Mouse (Mus musculus) CH12.LX (cell line): ENCODE measurements around the gene Fhit. TPM values are rescaled to one million over a fixed set of nuclear protein-coding genes. Genes with fewer than 3 reads are reported as not detected.

Experiments used
- DNase-seq: peaks from one replicate; pipeline ENCODE4 v3.0.0-alpha.2; 2013; ENCODE audit errors: extremely low read depth
- H3K27ac ChIP-seq: 2 replicates; pipeline ENCODE4 v1.5.1; 2012; ENCODE audit warnings: low read depth, mild to moderate bottlenecking, control low read depth, moderate library complexity; ENCODE audit not compliant: insufficient read depth
- H3K27me3 ChIP-seq: replicated peaks from 2 replicates; pipeline ENCODE3; 2012; ENCODE audit warnings: inconsistent platforms
- H3K36me3 ChIP-seq, 2 experiments: replicated peaks in 1 of 2; 2 replicates each; pipeline versions ENCODE3 to v1.6.1; 2012; ENCODE audit warnings: inconsistent platforms in 1 of 2, low read length in 1 of 2, mild to moderate bottlenecking in 1 of 2, mixed read lengths in 1 of 2, moderate library complexity in 1 of 2; ENCODE audit not compliant: control insufficient read depth in 1 of 2, insufficient read depth in 1 of 2
- H3K4me1 ChIP-seq, 2 experiments: 2 replicates each; pipeline ENCODE4 v1.6.1; 2012; ENCODE audit warnings: inconsistent platforms in 1 of 2, moderate library complexity in 1 of 2; ENCODE audit not compliant: insufficient read depth in 2 of 2, control insufficient read depth in 1 of 2
- H3K4me2 ChIP-seq: 2 replicates; pipeline ENCODE4 v1.6.1; 2012; ENCODE audit warnings: low read depth, mild to moderate bottlenecking, control low read depth; ENCODE audit not compliant: poor library complexity, insufficient read depth, severe bottlenecking
- H3K4me3 ChIP-seq, 3 experiments: fragments of 150-350 bp in 1 of 3; sonication (generic) in 1 of 3; replicated peaks in 1 of 3; 2 replicates each; pipeline versions ENCODE3 to v1.5.1; 2011 to 2012; ENCODE audit warnings: low read depth in 2 of 3, low read length in 2 of 3, mild to moderate bottlenecking in 2 of 3, moderate library complexity in 2 of 3, control low read depth in 1 of 3, improper control_type of control experiment in 1 of 3, inconsistent platforms in 1 of 3, mixed read lengths in 1 of 3; ENCODE audit not compliant: poor library complexity in 1 of 3
- H3K79me2 ChIP-seq: replicated peaks from 2 replicates; pipeline ENCODE4 v1.6.1; 2012; ENCODE audit warnings: mild to moderate bottlenecking, moderate library complexity; ENCODE audit not compliant: control insufficient read depth, poor library complexity, insufficient read depth, severe bottlenecking; ENCODE audit errors: extremely low read depth
- H3K9ac ChIP-seq: 2 replicates; pipeline ENCODE4 v1.6.1; 2012; ENCODE audit warnings: low read depth, mild to moderate bottlenecking, control low read depth, moderate library complexity; ENCODE audit not compliant: insufficient read depth
- H3K9me3 ChIP-seq: replicated peaks from 2 replicates; pipeline ENCODE3; 2012; ENCODE audit warnings: low read length, inconsistent platforms, mixed read lengths
- CHD1 ChIP-seq: IDR thresholded peaks from 2 replicates; pipeline ENCODE4 v1.6.1; 2012; ENCODE audit warnings: low read depth, low read length, improper control_type of control experiment, inconsistent platforms
- E2F4 ChIP-seq: IDR thresholded peaks from 2 replicates; pipeline ENCODE4 v1.6.1; 2011; ENCODE audit warnings: low read depth, low read length, improper control_type of control experiment; ENCODE audit not compliant: insufficient replicate concordance
- ELF1 ChIP-seq: IDR thresholded peaks from 2 replicates; pipeline ENCODE4 v1.6.1; 2014; ENCODE audit warnings: low read depth, mild to moderate bottlenecking, inconsistent platforms, low read length, improper control_type of control experiment
- EP300 ChIP-seq: IDR thresholded peaks from 2 replicates; pipeline ENCODE4 v1.6.1; 2011; ENCODE audit warnings: low read length, improper control_type of control experiment
- ETS1 ChIP-seq: conservative IDR thresholded peaks from 2 replicates; pipeline ENCODE4 v1.6.1; 2012; ENCODE audit warnings: low read depth, mild to moderate bottlenecking, inconsistent platforms, low read length, improper control_type of control experiment, moderate library complexity
- HCFC1 ChIP-seq: IDR thresholded peaks from 2 replicates; pipeline ENCODE4 v1.6.1; 2012; ENCODE audit warnings: low read depth, mild to moderate bottlenecking, inconsistent platforms, low read length, improper control_type of control experiment
- JUN ChIP-seq: IDR thresholded peaks from 2 replicates; pipeline ENCODE4 v1.6.1; 2011; ENCODE audit warnings: low read depth, mild to moderate bottlenecking, low read length, improper control_type of control experiment, moderate library complexity; ENCODE audit not compliant: insufficient read depth
- MAFK ChIP-seq: IDR thresholded peaks from 2 replicates; pipeline ENCODE4 v1.6.1; 2011; ENCODE audit warnings: low read length, improper control_type of control experiment; ENCODE audit not compliant: insufficient replicate concordance
- MAZ ChIP-seq: IDR thresholded peaks from 2 replicates; pipeline ENCODE4 v1.6.1; 2012; ENCODE audit warnings: low read depth, mild to moderate bottlenecking, inconsistent platforms, low read length, improper control_type of control experiment, moderate library complexity
- POLR2A ChIP-seq: IDR thresholded peaks from 2 replicates; pipeline ENCODE4 v1.6.1; 2011; ENCODE audit warnings: low read depth, mild to moderate bottlenecking, improper control_type of control experiment, low read length
- POLR2AphosphoS2 ChIP-seq: IDR thresholded peaks from 2 replicates; pipeline ENCODE4 v1.6.1; 2011; ENCODE audit warnings: low read depth, low read length, improper control_type of control experiment
- SIN3A ChIP-seq: IDR thresholded peaks from 2 replicates; pipeline ENCODE4 v1.6.1; 2012; ENCODE audit warnings: low read length, improper control_type of control experiment, inconsistent platforms
- TCF12 ChIP-seq: IDR thresholded peaks from 2 replicates; pipeline ENCODE4 v1.6.1; 2014; ENCODE audit warnings: low read depth, mild to moderate bottlenecking, inconsistent platforms, low read length, improper control_type of control experiment
- UBTF ChIP-seq: IDR thresholded peaks from 2 replicates; pipeline ENCODE4 v1.6.1; 2012; ENCODE audit warnings: low read depth, mild to moderate bottlenecking, inconsistent platforms, low read length, improper control_type of control experiment, moderate library complexity
- USF2 ChIP-seq: conservative IDR thresholded peaks from 2 replicates; pipeline ENCODE4 v1.6.1; 2011; ENCODE audit warnings: low read depth, low read length, improper control_type of control experiment
- ZC3H11A ChIP-seq: IDR thresholded peaks from 2 replicates; pipeline ENCODE4 v1.6.1; 2012; ENCODE audit warnings: low read depth, mild to moderate bottlenecking, inconsistent platforms, low read length, improper control_type of control experiment
- ZNF384 ChIP-seq: IDR thresholded peaks from 2 replicates; pipeline ENCODE4 v1.6.1; 2012; ENCODE audit warnings: low read depth, low read length, improper control_type of control experiment, inconsistent platforms
- dilution Hi-C: fragments of 300-500 bp; cut with MboI; formaldehyde crosslinking; loops from 2 replicates; pipeline ENCODE4 v1.14.3; 2020; ENCODE audit warnings: low sequenced_read_pairs; ENCODE audit not compliant: extremely low pct_unique_long_range_greater_than_20kb, extremely low pct_ligation_motif_present
- in situ Hi-C: fragments of 300-500 bp; cut with MboI; formaldehyde crosslinking; loops from 3 replicates; pipeline ENCODE4 v1.14.3; 2019; ENCODE audit warnings: low sequenced_read_pairs, low pct_ligation_motif_present, low pct_unique_long_range_greater_than_20kb, mixed read lengths
- polyA plus RNA-seq: library from polyadenylated mRNA; unstranded; fragments of >175 nt; gene quantifications from 2 replicates; pipeline ENCODE4 v1.2.1, GENCODE M21; 2012; ENCODE audit warnings: low read depth; ENCODE audit not compliant: insufficient read length
- total RNA-seq, 2 experiments: library from RNA; depleted of rRNA; stranded (reverse); fragments of 300-350 nt in 1 of 2; fragments of >200 nt in 1 of 2; gene quantifications; 2 replicates each; pipeline ENCODE4 v1.2.3; 2012 to 2014

Fhit gene
- total and polyA plus RNA-seq, 3 experiments = 0.64 to 1.9 (median 0.64) TPM

- H3K9ac ChIP-seq = no peak overlapping the region
- H3K4me3 ChIP-seq = no peak overlapping the region
- H3K36me3 ChIP-seq = no peaks in the 10 kb centered on the region
- H3K4me2 ChIP-seq = no peak overlapping the region
- H3K27ac ChIP-seq = no peak overlapping the region
- H3K27me3 ChIP-seq = no peaks in the 10 kb centered on the region
- no peak for DNase-seq
- in situ Hi-C loops = no loop called here
- H3K4me1 ChIP-seq = peaks cover 0 to 6% of the 10 kb centered on the region in 2 experiments; a peak in 2 of 4 replicates
- H3K79me2 ChIP-seq = no peaks in the 10 kb centered on the region
- no peaks in the 10 kb centered on the region for H3K9me3 ChIP-seq
- TF ChIP-seq ELF1 = no peak
- no peak for TF ChIP-seq EP300
- TF ChIP-seq POLR2A = no peak
- no peak for TF ChIP-seq ZC3H11A
- TF ChIP-seq POLR2AphosphoS2 = no peak
- TF ChIP-seq JUN = no peak
- TF ChIP-seq HCFC1 = no peak
- no peak for TF ChIP-seq SIN3A
- no peak for TF ChIP-seq ZNF384
- TF ChIP-seq E2F4 = no peak
- dilution Hi-C loops = no loop called here
Measured at GRCm38 (mm10) chr14:9688664-9689257, 1473.1 kb downstream of the Fhit start.

- Histone ChIP-seq H3K4me2 (no peak overlapping the region), H3K4me3 (no peak overlapping the region), H3K9me3 (no peaks in the 10 kb centered on the region), H3K27ac (no peak overlapping the region), H3K36me3 (no peaks in the 10 kb centered on the region)
- in situ Hi-C loops = no loop called here
- no peak for TF ChIP-seq ETS1
- TF ChIP-seq USF2 = no peak
- no peak for TF ChIP-seq MAFK
- no peak for TF ChIP-seq CHD1
- TF ChIP-seq EP300 = no peak
- TF ChIP-seq UBTF = no peak
- TF ChIP-seq JUN = no peak
- no peak for TF ChIP-seq POLR2AphosphoS2
- no peak for TF ChIP-seq SIN3A
- no peak for TF ChIP-seq MAZ
- TF ChIP-seq TCF12 = no peak
- TF ChIP-seq, all 38 proteins: peak for 0
- Histone ChIP-seq H3K27me3 (no peaks in the 10 kb centered on the region), H3K4me1 (peaks cover 0 to 14% of the 10 kb centered on the region in 2 experiments; a peak in 2 of 4 replicates), H3K9ac (no peak overlapping the region), H3K79me2 (no peaks in the 10 kb centered on the region)
- DNase-seq = no peak
- dilution Hi-C loops = no loop called here
Measured at GRCm38 (mm10) chr14:9684362-9684761, 1477.5 kb downstream of the Fhit start.
